Mouse (Mus musculus) heart, embryonic 15.5 days (tissue): ENCODE measurements at regions not wholly inside any gene's neighbourhood (a gene's known extent, or its start where the extent isn't known, plus 50 kb on each side); places are given as distances from the start of the nearest gene placed in this dataset.
A peak's percentile ranks its signal among the peaks of the same experiment; 100 is the strongest.

Experiments
- ATAC-seq: fragments of 200-750 bp; cut with Nextera tagmentation; replicated peaks from 2 replicates; pipeline ENCODE4 v1.8.0; 2017; ENCODE audit warnings: low read depth, moderate TSS enrichment; ENCODE audit not compliant: insufficient number of reproducible peaks, insufficient read depth, low FRiP score
- H3K27ac ChIP-seq: fragments of 300-500 bp; sonication (generic); 2 replicates; pipeline ENCODE4 v1.5.1; 2015; ENCODE audit warnings: mild to moderate bottlenecking, inconsistent platforms
- H3K27me3 ChIP-seq: fragments of 300-500 bp; sonication (generic); 2 replicates; pipeline ENCODE4 v1.6.1; 2015; ENCODE audit warnings: inconsistent platforms
- H3K36me3 ChIP-seq: fragments of 300-500 bp; sonication (generic); 2 replicates; pipeline ENCODE4 v1.6.1; 2015; ENCODE audit warnings: mild to moderate bottlenecking, inconsistent platforms
- H3K4me1 ChIP-seq: fragments of 300-500 bp; sonication (generic); replicated peaks from 2 replicates; pipeline ENCODE4 v1.6.1; 2015; ENCODE audit warnings: inconsistent platforms
- H3K4me2 ChIP-seq: fragments of 300-500 bp; sonication (generic); 2 replicates; pipeline ENCODE4 v1.6.1; 2015; ENCODE audit warnings: inconsistent platforms, mild to moderate bottlenecking, moderate library complexity
- H3K4me3 ChIP-seq: fragments of 300-500 bp; sonication (generic); 2 replicates; pipeline ENCODE4 v1.5.1; 2015; ENCODE audit warnings: mild to moderate bottlenecking, inconsistent platforms
- H3K9ac ChIP-seq: fragments of 300-500 bp; sonication (generic); 2 replicates; pipeline ENCODE4 v1.6.1; 2015; ENCODE audit warnings: mild to moderate bottlenecking, inconsistent platforms
- H3K9me3 ChIP-seq: fragments of 300-500 bp; sonication (generic); replicated peaks from 2 replicates; pipeline ENCODE4 v1.6.1; 2016; ENCODE audit warnings: inconsistent platforms
- WGBS: fragments of 180-500 bp; shearing (Covaris S2); methylation state at CpG from one replicate; pipeline ENCODE4 v1.1.7; 2015; ENCODE audit warnings: mixed read lengths; 5-methylcytosine and 5-hydroxymethylcytosine counted together

GRCm38 (mm10) chr14:28626951-28627350 lies 122.4 kb downstream of the Wnt5a start:
- WGBS, result 89% methylated on average over 3 of the region's 3 CpGs
- no peak for ATAC-seq
- H3K9ac ChIP-seq, result no peak overlapping the region

DNA sequence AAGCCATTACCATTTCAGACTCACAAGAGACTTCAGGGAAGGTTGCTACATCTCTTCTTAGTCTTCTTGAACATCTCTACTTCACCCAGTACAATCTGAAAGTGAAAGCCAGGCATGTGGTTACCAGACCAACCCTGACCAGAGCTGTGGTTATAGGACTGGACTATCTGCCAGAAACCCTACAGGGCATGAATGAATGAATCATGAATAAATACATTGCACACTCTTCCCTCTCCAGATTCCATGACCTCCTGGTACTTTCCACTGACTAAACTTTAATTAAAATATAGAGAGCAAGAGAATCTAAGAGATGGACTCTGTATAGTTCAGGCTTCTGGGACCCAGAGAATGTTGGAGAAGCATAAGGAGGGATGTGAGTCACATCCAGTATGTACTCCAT lies 130.6 kb downstream of the Wnt5a start:
- no peak overlapping the region for H3K4me2 ChIP-seq
- no peak for ATAC-seq
- no peak overlapping the region for H3K4me3 ChIP-seq
- H3K27ac ChIP-seq, result no peak overlapping the region
- H3K27me3 ChIP-seq, result no peaks in the 10 kb centered on the region
- H3K36me3 ChIP-seq, result no peaks in the 10 kb centered on the region
- H3K4me1 ChIP-seq, result no peaks in the 10 kb centered on the region
- no peaks in the 10 kb centered on the region for H3K9me3 ChIP-seq
- no peak overlapping the region for H3K9ac ChIP-seq

More at GRCm38 (mm10) chr14:28626951-28627350, 122.4 kb downstream of the Wnt5a start:
- no peak overlapping the region for H3K27ac ChIP-seq
- H3K36me3 ChIP-seq, result no peaks in the 10 kb centered on the region
- H3K9me3 ChIP-seq, result no peaks in the 10 kb centered on the region
- no peaks in the 10 kb centered on the region for H3K27me3 ChIP-seq
- no peaks in the 10 kb centered on the region for H3K4me1 ChIP-seq
- H3K4me3 ChIP-seq, result no peak overlapping the region
- no peak overlapping the region for H3K4me2 ChIP-seq

- WGBS, result 79% methylated on average over 5 of the region's 5 CpGs
- Histone ChIP-seq H3K36me3 (no peaks in the 10 kb centered on the region), H3K4me2 (no peak overlapping the region), H3K9ac (no peak overlapping the region), H3K4me3 (no peak overlapping the region), H3K9me3 (no peaks in the 10 kb centered on the region), H3K4me1 (no peaks in the 10 kb centered on the region), H3K27ac (no peak overlapping the region), H3K27me3 (no peaks in the 10 kb centered on the region)
- ATAC-seq, result no peak
Observed at GRCm38 (mm10) chr14:28639056-28639455, 134.5 kb downstream of the Wnt5a start.

DNA sequence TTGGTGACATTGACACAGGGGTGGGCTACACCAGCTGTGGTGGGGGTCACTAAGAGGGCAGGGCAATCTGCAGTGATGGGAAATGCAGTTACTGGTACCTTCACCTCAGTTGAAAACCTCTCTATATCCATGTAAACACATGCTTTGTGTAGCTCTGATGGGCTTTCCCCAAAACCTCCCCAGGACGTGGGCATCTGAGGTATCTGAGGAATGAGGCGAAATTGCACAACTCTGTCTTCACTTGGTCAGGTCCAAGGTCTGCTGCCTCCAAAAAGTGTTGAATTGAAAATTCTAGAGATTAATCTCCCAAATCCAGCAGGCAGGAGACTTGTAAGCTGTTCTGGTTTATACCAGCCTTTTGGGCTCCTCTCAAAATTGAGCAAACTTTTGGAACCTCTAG lies 141.3 kb downstream of the Wnt5a start:
- H3K36me3 ChIP-seq, result no peaks in the 10 kb centered on the region
- no peaks in the 10 kb centered on the region for H3K27me3 ChIP-seq
- no peak overlapping the region for H3K27ac ChIP-seq
- WGBS, result 73% methylated on average over 2 of the region's 2 CpGs
- no peak for ATAC-seq
- H3K9ac ChIP-seq, result no peak overlapping the region
- no peak overlapping the region for H3K4me2 ChIP-seq
- H3K4me3 ChIP-seq, result no peak overlapping the region
- no peaks in the 10 kb centered on the region for H3K4me1 ChIP-seq
- no peaks in the 10 kb centered on the region for H3K9me3 ChIP-seq

GRCm38 (mm10) chr14:28649411-28649810 lies 144.9 kb downstream of the Wnt5a start:
- Histone ChIP-seq H3K9ac (no peak overlapping the region), H3K4me3 (no peak overlapping the region), H3K9me3 (no peaks in the 10 kb centered on the region), H3K4me2 (no peak overlapping the region), H3K27me3 (no peaks in the 10 kb centered on the region), H3K4me1 (no peaks in the 10 kb centered on the region), H3K27ac (no peak overlapping the region), H3K36me3 (no peaks in the 10 kb centered on the region)
- ATAC-seq, result no peak

GRCm38 (mm10) chr14:28653059-28653930 lies 148.7 kb downstream of the Wnt5a start:
- 80% methylated on average over 10 of the region's 10 CpGs for WGBS
- Histone ChIP-seq H3K36me3 (no peaks in the 10 kb centered on the region), H3K27me3 (no peaks in the 10 kb centered on the region), H3K4me1 (no peaks in the 10 kb centered on the region), H3K4me3 (no peak overlapping the region), H3K27ac (no peak overlapping the region), H3K4me2 (no peak overlapping the region), H3K9me3 (no peaks in the 10 kb centered on the region), H3K9ac (no peak overlapping the region)
- ATAC-seq, result no peak

GRCm38 (mm10) chr14:28657216-28657615 lies 152.7 kb downstream of the Wnt5a start:
- no peaks in the 10 kb centered on the region for H3K27me3 ChIP-seq
- 0 out of 2 replicates have a peak, but pooled peaks cover 3% of the 10 kb centered on the region for H3K4me1 ChIP-seq
- no peak for ATAC-seq
- H3K9me3 ChIP-seq, result no peaks in the 10 kb centered on the region
- no peak overlapping the region for H3K9ac ChIP-seq
- H3K4me3 ChIP-seq, result no peak overlapping the region
- H3K4me2 ChIP-seq, result no peak overlapping the region
- 72% methylated on average over 8 of the region's 8 CpGs for WGBS
- no peak overlapping the region for H3K27ac ChIP-seq
- no peaks in the 10 kb centered on the region for H3K36me3 ChIP-seq

- Histone ChIP-seq H3K36me3 (no peaks in the 10 kb centered on the region), H3K4me3 (no peak overlapping the region), H3K27ac (no peak overlapping the region), H3K9ac (no peak overlapping the region), H3K4me1 (0 out of 2 replicates have a peak, but pooled peaks cover 6% of the 10 kb centered on the region), H3K27me3 (no peaks in the 10 kb centered on the region), H3K4me2 (no peak overlapping the region), H3K9me3 (no peaks in the 10 kb centered on the region)
- 81% methylated on average over 5 of the region's 5 CpGs for WGBS
- no peak for ATAC-seq
Observed at GRCm38 (mm10) chr14:28660872-28661588, 156.5 kb downstream of the Wnt5a start.

DNA sequence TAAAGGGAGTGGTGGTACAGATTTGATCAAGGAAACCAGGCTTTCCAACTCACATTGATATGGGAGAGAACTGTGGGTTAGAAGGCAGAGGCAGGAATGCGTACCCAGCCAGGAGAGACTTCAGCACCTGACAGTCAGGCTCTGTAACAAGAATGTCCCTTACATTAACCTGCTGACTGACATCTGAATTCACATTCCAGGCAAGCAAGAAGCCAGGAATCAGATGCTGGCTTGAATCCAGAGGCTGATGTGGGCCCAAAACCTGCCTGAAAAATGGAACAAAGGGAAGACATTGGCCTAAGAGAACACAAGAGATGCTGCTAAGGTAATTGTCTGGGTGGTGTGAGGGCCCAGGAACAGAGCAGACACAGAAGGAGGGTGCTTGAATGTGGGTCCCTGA lies 158.8 kb downstream of the Wnt5a start:
- Histone ChIP-seq H3K9me3 (no peaks in the 10 kb centered on the region), H3K4me2 (no peak overlapping the region), H3K27me3 (no peaks in the 10 kb centered on the region), H3K9ac (no peak overlapping the region), H3K4me1 (0 out of 2 replicates have a peak, but pooled peaks cover 6% of the 10 kb centered on the region), H3K27ac (no peak overlapping the region), H3K36me3 (no peaks in the 10 kb centered on the region), H3K4me3 (no peak overlapping the region)
- 61% methylated on average over 1 of the region's 1 CpGs for WGBS
- no peak for ATAC-seq

- Histone ChIP-seq H3K36me3 (no peaks in the 10 kb centered on the region), H3K9me3 (no peaks in the 10 kb centered on the region), H3K4me1 (0 out of 2 replicates have a peak, but pooled peaks cover 6% of the 10 kb centered on the region), H3K27ac (no peak overlapping the region), H3K4me2 (no peak overlapping the region), H3K9ac (no peak overlapping the region), H3K4me3 (no peak overlapping the region), H3K27me3 (no peaks in the 10 kb centered on the region)
- ATAC-seq, result no peak
- 39% methylated on average over 7 of the region's 7 CpGs for WGBS
Observed at GRCm38 (mm10) chr14:28664121-28664520, 159.6 kb downstream of the Wnt5a start.

DNA sequence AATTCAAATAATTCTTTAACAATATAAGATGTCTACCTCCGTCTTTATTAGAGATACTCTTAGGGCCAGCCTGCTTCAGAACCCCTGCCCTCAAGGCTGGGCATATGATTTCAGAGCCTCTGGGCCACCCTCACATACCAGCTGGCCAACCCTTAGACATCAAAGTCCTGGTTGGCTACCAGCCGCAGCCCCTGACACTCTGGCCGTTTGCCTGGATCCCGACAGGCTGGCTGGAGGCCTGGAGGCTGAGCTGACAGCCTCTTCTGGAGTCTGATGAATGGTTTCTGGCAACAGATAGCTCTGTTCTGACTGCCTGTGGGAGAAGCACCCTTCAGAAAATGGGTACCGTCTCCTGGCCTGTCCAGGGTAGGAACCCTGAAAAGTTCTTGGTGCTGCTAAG lies 170.9 kb downstream of the Wnt5a start:
- 26% methylated on average over 5 of the region's 5 CpGs for WGBS

More for the DNA sequence above, 170.9 kb downstream of the Wnt5a start:
- Histone ChIP-seq H3K9me3 (no peaks in the 10 kb centered on the region), H3K4me3 (no peak overlapping the region), H3K9ac (no peak overlapping the region), H3K36me3 (no peaks in the 10 kb centered on the region), H3K4me1 (no peaks in the 10 kb centered on the region), H3K27me3 (no peaks in the 10 kb centered on the region), H3K27ac (no peak overlapping the region), H3K4me2 (0 out of 2 replicates have a peak overlapping the region, but pooled peaks have one; percentile 8)
- ATAC-seq, result no peak
